Mouse (Mus musculus) limb, embryonic 10.5 days (tissue): ENCODE measurements around the gene Tmem139. TPM values are rescaled to one million over a fixed set of nuclear protein-coding genes. Genes with fewer than 3 reads are reported as not detected.

Experiments
- DNase-seq: peaks from one replicate; pipeline ENCODE4 v3.0.0-alpha.2; 2017; ENCODE audit warnings: low spot score
- H3K27ac ChIP-seq: fragments of 300-500 bp; sonication (generic); 2 replicates; pipeline ENCODE4 v1.5.1; 2016; ENCODE audit warnings: mild to moderate bottlenecking
- H3K27me3 ChIP-seq: fragments of 300-500 bp; sonication (generic); 2 replicates; pipeline ENCODE4 v1.6.1; 2016; ENCODE audit warnings: low read depth, mild to moderate bottlenecking; ENCODE audit not compliant: poor library complexity, severe bottlenecking
- H3K36me3 ChIP-seq: fragments of 300-500 bp; sonication (generic); 2 replicates; pipeline ENCODE4 v1.6.1; 2016; ENCODE audit warnings: mild to moderate bottlenecking, moderate library complexity
- H3K4me1 ChIP-seq: fragments of 300-500 bp; sonication (generic); 2 replicates; pipeline ENCODE4 v1.6.1; 2016
- H3K4me3 ChIP-seq: fragments of 300-500 bp; sonication (generic); 2 replicates; pipeline ENCODE4 v1.5.1; 2016; ENCODE audit warnings: mild to moderate bottlenecking, moderate library complexity
- H3K9me3 ChIP-seq: fragments of 300-500 bp; sonication (generic); replicated peaks from 2 replicates; pipeline ENCODE4 v1.6.1; 2016; ENCODE audit warnings: mild to moderate bottlenecking
- WGBS: fragments of 180-500 bp; shearing (Covaris S2); methylation state at CpG from one replicate; pipeline ENCODE4 v1.1.7; 2016; 5-methylcytosine and 5-hydroxymethylcytosine counted together
- polyA plus RNA-seq: library from polyadenylated mRNA; unstranded; fragments of >200 nt; fragmentation: Nextera tagmentation; extraction: Ambion mirVana; gene quantifications from 2 replicates; pipeline ENCODE4 v1.2.1, GENCODE M21; 2016

Gene Tmem139
- 0.25 and 1.2 TPM in 2 replicates for polyA plus RNA-seq

DNA sequence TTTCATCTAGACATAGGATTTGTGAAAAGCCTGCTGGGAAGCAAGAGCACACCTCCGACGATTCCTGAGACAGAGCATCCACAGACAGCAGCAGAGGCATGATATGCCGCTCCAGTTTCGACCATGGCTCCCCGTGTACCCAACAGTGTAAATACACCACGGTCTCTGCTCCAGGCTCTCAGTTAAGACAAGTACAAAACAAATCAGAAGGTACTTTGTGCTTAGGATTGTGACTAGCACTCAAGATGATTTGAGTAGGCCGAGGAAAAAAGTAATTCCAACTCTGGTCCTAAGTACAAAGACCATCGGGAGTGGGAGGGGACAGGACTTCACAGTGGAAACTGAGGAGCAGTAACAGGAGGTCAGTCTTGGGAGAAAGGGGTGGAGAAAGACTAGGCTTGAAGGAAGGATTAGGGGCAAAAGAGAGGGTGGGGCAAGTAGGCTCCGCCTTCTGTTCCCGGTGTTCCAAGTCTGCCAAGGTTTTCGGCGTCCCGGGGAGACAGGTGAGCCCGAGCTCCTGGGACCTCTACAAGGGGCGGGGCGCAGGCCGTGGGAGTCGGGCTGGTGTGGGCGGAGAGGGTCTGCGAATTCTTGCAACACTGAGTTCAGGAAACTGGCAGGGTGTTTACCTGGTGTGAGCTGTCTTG is at the start of gene Tmem139:
Tmem139 (plus strand) TSS at position 447 of the 647 bp plus-strand sequence.
- DNase-seq, result no peak
- H3K27ac ChIP-seq, result no peak within 1 kb of the TSS
- no peaks in the 10 kb centered on the region for H3K36me3 ChIP-seq
- peaks cover 18% of the 10 kb centered on the region; the same call in 1 of the 2 replicates for H3K27me3 ChIP-seq
- H3K4me3 ChIP-seq, result peak within 1 kb of the TSS; percentile 37
- peaks cover 12% of the 10 kb centered on the region for H3K4me1 ChIP-seq
- WGBS, result 14% methylated on average over 20 of the region's 20 CpGs
- H3K9me3 ChIP-seq, result no peaks in the 10 kb centered on the region

DNA sequence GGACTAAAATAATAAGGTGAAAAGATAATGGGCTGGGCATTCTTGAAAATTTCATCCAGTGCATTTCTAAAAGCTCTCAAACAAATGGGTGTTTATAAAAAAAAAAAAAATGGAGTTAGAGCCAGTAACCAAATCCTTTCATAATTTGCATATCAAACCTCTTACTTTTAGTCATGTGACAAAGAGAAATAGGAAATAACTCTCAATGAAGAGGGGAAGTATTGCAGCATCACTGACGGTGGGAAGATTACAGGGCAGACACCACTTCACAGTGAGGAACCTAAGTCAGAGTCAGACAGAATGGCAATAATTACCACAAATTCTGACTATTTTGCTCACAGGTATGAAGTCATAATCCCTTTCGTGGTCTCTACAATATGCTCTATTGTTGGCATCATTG is 46.7 kb upstream of the Tmem139 start, which contains the start of gene Tas2r144:
Tas2r144 (plus strand) TSS at position 301 of the 400 bp plus-strand sequence.
- WGBS, result 91% methylated on average over 2 of the region's 2 CpGs
- Histone ChIP-seq H3K27ac (no peak within 1 kb of the TSS), H3K4me3 (no peak within 1 kb of the TSS), H3K9me3 (no peaks in the 10 kb centered on the region), H3K36me3 (no peaks in the 10 kb centered on the region), H3K4me1 (no peaks in the 10 kb centered on the region), H3K27me3 (no peaks in the 10 kb centered on the region)
- DNase-seq, result no peak

DNA sequence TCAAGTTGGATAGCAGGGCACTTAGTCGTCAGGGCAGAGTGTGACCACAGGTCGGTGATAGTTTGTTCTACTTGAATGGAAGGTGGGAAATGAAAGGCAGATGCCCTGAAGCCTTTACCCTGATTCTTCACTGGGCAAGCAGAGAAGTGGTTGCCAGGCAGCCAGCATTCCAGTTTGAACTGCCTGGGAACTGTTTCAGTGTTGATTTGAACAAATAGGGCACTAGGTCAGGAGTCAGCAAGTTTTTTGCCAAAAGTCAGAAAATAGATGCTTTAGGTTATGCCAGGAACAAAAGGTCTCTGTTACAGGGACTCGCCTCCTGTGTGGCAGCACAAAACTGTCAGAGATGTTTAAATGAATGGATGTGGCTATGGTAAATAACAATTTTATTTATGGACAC is 39.5 kb upstream of the Tmem139 start:
- DNase-seq, result no peak
- H3K27ac ChIP-seq, result no peak overlapping the region
- no peaks in the 10 kb centered on the region for H3K36me3 ChIP-seq
- WGBS, result 82% methylated on average over 3 of the region's 3 CpGs
- H3K27me3 ChIP-seq, result no peaks in the 10 kb centered on the region
- no peak overlapping the region for H3K4me3 ChIP-seq
- H3K4me1 ChIP-seq, result no peaks in the 10 kb centered on the region
- no peaks in the 10 kb centered on the region for H3K9me3 ChIP-seq

DNA sequence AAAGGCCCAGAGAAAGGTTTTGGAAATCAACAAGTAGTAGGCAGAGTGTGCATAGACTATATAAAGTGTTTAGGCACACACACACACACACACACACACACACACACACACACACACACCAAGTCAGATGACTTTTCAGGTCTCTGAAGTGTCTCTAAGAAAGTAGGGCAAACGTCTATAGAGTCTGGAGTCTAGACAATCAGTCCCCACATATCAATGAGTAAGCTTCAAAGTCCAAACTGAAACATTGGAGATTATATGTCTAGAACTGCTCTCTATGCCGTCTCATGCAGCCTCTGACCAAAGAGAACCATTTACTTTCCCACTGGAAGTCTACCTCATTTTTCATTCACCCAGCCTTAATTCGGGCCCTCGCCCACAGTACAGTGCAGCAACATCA is 36.7 kb upstream of the Tmem139 start:
- H3K4me1 ChIP-seq, result no peaks in the 10 kb centered on the region
- H3K36me3 ChIP-seq, result no peaks in the 10 kb centered on the region
- no peaks in the 10 kb centered on the region for H3K27me3 ChIP-seq
- no peak overlapping the region for H3K27ac ChIP-seq
- no peak overlapping the region for H3K4me3 ChIP-seq
- DNase-seq, result no peak
- WGBS, result 77% methylated on average over 4 of the region's 4 CpGs
- H3K9me3 ChIP-seq, result no peaks in the 10 kb centered on the region

DNA sequence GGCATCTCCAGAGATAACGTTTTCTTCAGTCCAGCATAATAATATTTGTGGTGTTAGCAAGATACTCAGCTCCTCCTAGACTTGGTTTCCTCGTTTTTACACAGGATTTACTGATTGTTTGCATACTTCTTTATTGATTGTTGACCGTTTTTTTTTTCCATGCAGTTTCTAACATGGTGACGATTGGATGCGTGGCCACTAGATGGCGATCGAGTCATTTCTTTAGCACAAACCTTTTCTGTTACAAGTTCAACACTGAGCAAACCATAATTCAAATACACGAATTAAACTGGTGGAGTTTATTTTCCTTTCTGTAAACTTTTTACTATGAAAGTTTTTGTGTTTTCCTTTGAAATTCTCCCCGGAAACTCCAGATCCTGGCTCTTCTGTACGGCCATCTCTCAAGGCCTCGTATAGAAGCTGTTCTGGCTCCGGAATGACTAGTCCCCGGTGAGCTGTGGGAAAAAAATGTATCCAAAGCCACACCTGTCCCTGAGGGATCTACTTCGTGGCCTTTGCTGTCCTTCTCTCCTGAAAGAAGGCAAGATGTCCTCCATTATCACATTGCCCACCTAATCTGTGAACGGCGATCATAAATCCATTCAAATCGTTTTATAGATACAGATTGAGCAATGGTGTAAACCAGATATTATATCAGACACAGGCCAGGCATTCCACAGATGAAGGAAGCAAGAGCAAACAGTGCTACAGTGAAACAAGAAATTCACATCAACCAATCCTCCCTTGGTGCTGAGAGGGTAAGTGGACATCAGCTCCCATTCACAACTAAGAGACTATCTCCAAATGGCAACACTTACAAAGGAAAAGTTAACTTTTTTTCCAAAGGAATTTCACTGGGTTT is 34.3 kb upstream of the Tmem139 start:
- WGBS, result 37% methylated on average over 17 of the region's 17 CpGs
- Histone ChIP-seq H3K36me3 (no peaks in the 10 kb centered on the region), H3K4me1 (no peaks in the 10 kb centered on the region), H3K4me3 (no peak overlapping the region), H3K27ac (no peak overlapping the region), H3K27me3 (no peaks in the 10 kb centered on the region), H3K9me3 (no peaks in the 10 kb centered on the region)
- peak; percentile 78 for DNase-seq

DNA sequence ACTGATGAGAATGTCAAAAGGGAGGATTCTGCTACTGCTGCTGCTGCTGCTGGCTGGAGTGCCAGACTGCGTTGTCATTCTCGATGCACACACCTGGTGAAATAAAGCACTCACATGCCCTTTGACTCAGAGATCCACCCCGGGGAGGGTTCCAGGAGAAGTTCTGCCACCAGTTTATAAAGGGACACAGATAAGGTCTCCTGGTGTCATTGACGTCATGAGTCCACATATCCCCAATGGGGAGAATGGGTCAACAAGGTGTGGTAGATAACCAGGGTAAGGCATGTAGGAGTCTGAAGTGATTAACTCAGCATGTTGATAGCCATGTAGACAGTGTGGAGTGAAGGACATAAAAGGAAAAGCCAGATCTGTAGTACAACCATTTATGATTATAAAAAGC is 32.2 kb upstream of the Tmem139 start:
- Histone ChIP-seq H3K4me1 (no peaks in the 10 kb centered on the region), H3K36me3 (no peaks in the 10 kb centered on the region), H3K4me3 (no peak overlapping the region), H3K27ac (no peak overlapping the region), H3K27me3 (no peaks in the 10 kb centered on the region), H3K9me3 (no peaks in the 10 kb centered on the region)
- no peak for DNase-seq
- WGBS, result 71% methylated on average over 4 of the region's 4 CpGs

DNA sequence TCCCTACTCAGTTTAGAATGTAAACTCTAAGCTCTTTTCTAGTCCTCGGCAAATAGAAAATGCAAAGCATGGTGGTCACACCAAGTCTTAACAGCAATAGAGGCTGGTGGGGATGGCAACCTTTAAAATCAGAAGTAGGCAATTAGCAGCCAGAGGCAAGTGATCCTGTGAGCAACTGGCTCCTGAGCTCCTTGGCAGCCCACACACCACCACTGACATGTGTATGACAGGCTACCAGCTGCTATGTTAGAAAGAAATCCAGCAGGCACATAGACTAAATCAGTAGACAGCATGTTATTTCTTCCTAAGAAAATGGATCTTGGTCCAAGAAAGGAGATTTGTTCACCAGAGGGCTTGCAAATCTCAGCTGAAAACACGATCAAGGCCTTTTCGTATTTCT is 30.6 kb upstream of the Tmem139 start:
- H3K4me1 ChIP-seq, result no peaks in the 10 kb centered on the region
- H3K36me3 ChIP-seq, result no peaks in the 10 kb centered on the region
- no peak for DNase-seq
- WGBS, result 93% methylated on average over 3 of the region's 3 CpGs
- H3K27me3 ChIP-seq, result no peaks in the 10 kb centered on the region
- no peak overlapping the region for H3K27ac ChIP-seq
- no peaks in the 10 kb centered on the region for H3K9me3 ChIP-seq
- H3K4me3 ChIP-seq, result no peak overlapping the region

DNA sequence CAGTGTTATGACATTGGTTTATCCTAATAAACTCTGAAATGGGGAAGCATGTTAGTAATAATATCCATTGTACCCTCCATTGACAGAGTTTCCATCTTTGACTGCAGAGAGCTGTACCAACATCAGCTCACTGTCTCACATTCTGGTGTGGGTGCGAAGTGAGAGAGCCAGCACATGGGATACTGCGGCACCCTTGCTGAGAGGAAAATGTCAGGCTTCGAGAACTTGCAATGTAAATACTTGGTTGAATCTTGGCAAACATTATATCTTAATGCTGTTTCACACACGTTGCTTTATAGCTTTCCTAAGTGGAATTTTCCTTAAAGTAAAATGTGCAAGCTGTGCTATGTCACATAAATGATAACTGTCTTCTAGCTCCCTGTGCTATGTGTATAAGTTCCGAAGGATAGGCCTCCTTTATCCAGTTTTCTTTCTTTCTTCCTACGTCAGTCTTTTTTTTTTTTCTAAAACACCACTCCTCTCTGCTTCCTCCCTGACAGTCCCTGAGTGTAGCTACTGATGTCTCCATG is 24.4 kb upstream of the Tmem139 start:
- Histone ChIP-seq H3K4me1 (no peaks in the 10 kb centered on the region), H3K27me3 (no peaks in the 10 kb centered on the region), H3K36me3 (no peaks in the 10 kb centered on the region), H3K27ac (no peak overlapping the region), H3K9me3 (no peaks in the 10 kb centered on the region), H3K4me3 (no peak overlapping the region)
- WGBS, result 78% methylated on average over 6 of the region's 6 CpGs
- no peak for DNase-seq

DNA sequence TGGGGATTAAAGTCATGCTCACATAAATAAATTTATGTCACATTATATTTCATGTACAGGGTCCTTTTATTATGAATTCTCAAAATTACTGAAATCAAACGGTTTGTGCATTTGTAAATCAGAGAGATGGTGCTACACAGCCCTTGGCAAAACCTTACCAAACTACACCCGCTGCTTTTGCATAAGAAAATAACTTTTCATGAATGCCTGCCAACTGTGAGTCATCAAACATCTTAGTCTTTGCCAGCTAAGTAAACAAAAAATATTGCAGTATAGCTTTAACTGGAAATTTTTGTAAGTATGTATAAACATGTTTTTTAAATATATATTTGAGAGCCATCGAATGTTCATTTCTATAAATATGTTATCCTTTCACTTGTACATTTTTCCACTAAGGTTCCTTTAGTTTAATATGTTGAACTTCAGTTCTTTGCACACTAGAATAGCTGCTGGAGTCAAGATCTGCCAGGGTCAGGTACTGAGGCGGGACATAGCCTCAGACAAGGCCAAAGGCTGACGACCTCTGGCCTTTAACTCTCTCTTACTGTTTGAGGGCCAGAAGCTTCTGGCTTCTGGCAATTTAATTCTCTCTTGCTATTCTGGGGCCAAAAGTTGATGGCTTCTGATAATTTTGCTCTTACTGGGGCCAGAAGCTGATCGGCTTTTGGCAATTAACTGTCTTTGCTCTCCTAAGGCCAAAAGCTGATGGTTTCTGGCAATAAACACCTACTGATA is 20.3 kb upstream of the Tmem139 start:
- WGBS, result 78% methylated on average over 6 of the region's 6 CpGs
- Histone ChIP-seq H3K9me3 (no peaks in the 10 kb centered on the region), H3K4me3 (no peak overlapping the region), H3K27me3 (peaks cover 5% of the 10 kb centered on the region), H3K36me3 (no peaks in the 10 kb centered on the region), H3K4me1 (peaks cover 7% of the 10 kb centered on the region), H3K27ac (no peak overlapping the region)
- DNase-seq, result no peak

DNA sequence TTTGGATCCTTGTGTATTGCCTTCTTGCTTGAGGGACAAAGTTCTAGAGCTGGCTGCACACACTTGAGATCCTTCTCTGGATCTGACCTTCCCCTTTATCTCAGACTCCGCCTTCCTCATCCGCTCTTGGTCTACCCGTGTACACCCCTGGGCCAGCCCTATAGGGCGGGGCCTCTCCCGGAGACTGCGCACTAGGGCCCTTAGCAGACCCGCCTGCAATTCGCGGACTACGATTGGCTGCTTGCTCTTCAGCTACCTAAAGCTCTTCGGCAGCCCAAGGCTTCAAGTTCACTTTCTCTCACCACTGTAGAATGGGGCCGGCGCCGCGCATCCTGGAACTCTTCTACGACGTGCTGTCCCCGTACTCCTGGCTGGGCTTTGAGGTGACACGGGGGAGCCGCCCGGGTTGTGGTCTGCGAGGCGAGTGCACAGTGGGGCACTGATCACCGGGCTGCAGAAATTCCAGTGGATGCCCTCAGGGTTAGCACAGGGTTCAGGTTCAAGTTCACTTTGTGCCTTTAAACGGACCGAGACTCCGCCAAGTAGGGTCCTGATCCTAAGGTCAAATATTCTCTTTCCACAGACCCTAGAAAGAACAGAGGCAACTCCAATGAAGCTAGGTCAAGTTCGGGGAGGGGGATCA is 15.9 kb upstream of the Tmem139 start, which contains the start of gene Gstk1:
Gstk1 (plus strand) TSS at position 225 of the 643 bp plus-strand sequence.
- DNase-seq, result peak; percentile 76
- Histone ChIP-seq H3K4me3 (peak within 1 kb of the TSS; percentile 60), H3K36me3 (no peaks in the 10 kb centered on the region), H3K27ac (peak within 1 kb of the TSS; percentile 68), H3K4me1 (peaks cover 7% of the 10 kb centered on the region), H3K9me3 (no peaks in the 10 kb centered on the region), H3K27me3 (peaks cover 16% of the 10 kb centered on the region)
- WGBS, result 3% methylated on average over 28 of the region's 28 CpGs

DNA sequence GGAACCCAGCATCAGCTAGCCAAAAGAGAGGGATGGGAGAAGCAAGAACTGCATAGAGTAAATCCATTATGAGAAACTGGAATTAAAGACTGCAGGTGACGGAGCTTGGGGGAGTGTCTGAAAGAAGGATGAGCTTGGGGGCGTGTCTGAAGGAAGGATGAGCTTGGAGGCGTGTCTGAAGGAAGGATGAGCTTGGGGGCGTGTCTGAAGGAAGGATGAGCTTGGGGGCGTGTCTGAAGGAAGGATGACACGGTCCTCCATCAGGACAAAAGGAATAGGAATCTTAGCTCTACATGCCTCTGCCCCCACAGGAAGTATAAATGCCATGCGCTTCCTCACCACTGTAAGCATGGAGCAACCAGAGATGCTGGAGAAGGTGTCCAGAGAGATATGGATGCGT is 14.6 kb upstream of the Tmem139 start:
- no peak overlapping the region for H3K4me3 ChIP-seq

DNA sequence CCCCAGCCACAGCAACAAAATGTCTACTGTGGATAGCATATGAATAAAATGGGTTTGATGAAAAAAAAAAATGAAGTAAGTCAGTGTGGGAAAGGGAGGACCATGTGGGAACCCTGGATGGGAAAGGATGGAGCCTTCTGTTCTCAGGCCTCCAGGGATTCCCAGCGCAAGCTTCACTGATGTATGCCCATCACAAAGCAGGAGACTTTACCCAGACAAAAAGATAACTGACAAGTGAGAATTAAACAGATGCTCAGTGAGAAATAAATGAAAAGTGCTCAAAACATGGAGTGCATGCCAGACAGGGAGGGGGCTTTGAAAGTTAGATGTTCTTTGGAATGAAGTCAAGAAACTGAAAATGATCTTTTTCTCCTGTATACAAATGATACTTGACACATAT is 13.8 kb upstream of the Tmem139 start:
- WGBS, result 92% methylated on average over 1 of the region's 1 CpGs
- Histone ChIP-seq H3K36me3 (no peaks in the 10 kb centered on the region), H3K4me3 (no peak overlapping the region), H3K4me1 (peaks cover 7% of the 10 kb centered on the region), H3K27me3 (peaks cover 16% of the 10 kb centered on the region), H3K27ac (no peak overlapping the region), H3K9me3 (no peaks in the 10 kb centered on the region)
- no peak for DNase-seq

More for the DNA sequence above, 14.6 kb upstream of the Tmem139 start:
- H3K4me1 ChIP-seq, result peaks cover 7% of the 10 kb centered on the region
- peaks cover 16% of the 10 kb centered on the region for H3K27me3 ChIP-seq
- DNase-seq, result no peak
- no peaks in the 10 kb centered on the region for H3K36me3 ChIP-seq
- no peak overlapping the region for H3K27ac ChIP-seq
- no peaks in the 10 kb centered on the region for H3K9me3 ChIP-seq
- WGBS, result 3% methylated on average over 8 of the region's 8 CpGs
